Mouse (Mus musculus) forebrain, embryonic 12.5 days (tissue): ENCODE results near the gene Erc2. TPM values are rescaled to one million over a fixed set of nuclear protein-coding genes. Genes with fewer than 3 reads are reported as not detected.

Source experiments
- ATAC-seq: fragments of 200-750 bp; cut with Nextera tagmentation; 2 replicates; pipeline ENCODE4 v1.8.0; 2017; ENCODE audit warnings: moderate TSS enrichment; ENCODE audit not compliant: low FRiP score
- H3K27ac ChIP-seq: fragments of 300-500 bp; sonication (generic); 2 replicates; pipeline ENCODE4 v1.5.1; 2016; ENCODE audit warnings: mild to moderate bottlenecking
- H3K27me3 ChIP-seq: fragments of 300-500 bp; sonication (generic); 2 replicates; pipeline ENCODE4 v1.6.1; 2016; ENCODE audit warnings: mild to moderate bottlenecking
- H3K36me3 ChIP-seq: fragments of 300-500 bp; sonication (generic); replicated peaks from 2 replicates; pipeline ENCODE4 v1.6.1; 2016; ENCODE audit warnings: mild to moderate bottlenecking
- H3K4me1 ChIP-seq: fragments of 300-500 bp; sonication (generic); 2 replicates; pipeline ENCODE4 v1.6.1; 2016
- H3K4me2 ChIP-seq: fragments of 300-500 bp; sonication (generic); 2 replicates; pipeline ENCODE4 v1.6.1; 2016; ENCODE audit warnings: mild to moderate bottlenecking, moderate library complexity
- H3K4me3 ChIP-seq: fragments of 300-500 bp; sonication (generic); replicated peaks from 2 replicates; pipeline ENCODE4 v1.5.1; 2016; ENCODE audit warnings: mild to moderate bottlenecking
- H3K9ac ChIP-seq: fragments of 300-500 bp; sonication (generic); 2 replicates; pipeline ENCODE4 v1.6.1; 2016; ENCODE audit warnings: mild to moderate bottlenecking
- H3K9me3 ChIP-seq: fragments of 300-500 bp; sonication (generic); 2 replicates; pipeline ENCODE4 v1.6.1; 2016
- WGBS: fragments of 180-500 bp; shearing (Covaris S2); methylation state at CpG from one replicate; pipeline ENCODE4 v1.1.7; 2016; 5-methylcytosine and 5-hydroxymethylcytosine counted together
- polyA plus RNA-seq: library from polyadenylated mRNA; unstranded; fragments of >200 nt; fragmentation: Nextera tagmentation; extraction: Ambion mirVana; gene quantifications from 2 replicates; pipeline ENCODE4 v1.2.1, GENCODE M21; 2016

Gene Erc2
- polyA plus RNA-seq, 1 experiment from 2014 or later, result 31.7 TPM

GRCm38 (mm10) chr14:27927369-27927768, 305.1 kb downstream of the Erc2 start:
- no peak overlapping the region for H3K27ac ChIP-seq
- no peaks in the 10 kb centered on the region for H3K36me3 ChIP-seq
- ATAC-seq, result no peak
- H3K9ac ChIP-seq, result no peak overlapping the region
- 94% methylated on average over 3 of the region's 3 CpGs for WGBS
- no peaks in the 10 kb centered on the region for H3K27me3 ChIP-seq
- H3K4me1 ChIP-seq, result no peaks in the 10 kb centered on the region
- H3K9me3 ChIP-seq, result no peaks in the 10 kb centered on the region
- no peak overlapping the region for H3K4me3 ChIP-seq
- H3K4me2 ChIP-seq, result no peak overlapping the region

- 84% methylated on average over 1 of the region's 1 CpGs for WGBS
- Histone ChIP-seq H3K4me2 (no peak overlapping the region), H3K36me3 (no peaks in the 10 kb centered on the region), H3K4me3 (no peak overlapping the region), H3K9ac (no peak overlapping the region), H3K27ac (no peak overlapping the region), H3K9me3 (no peaks in the 10 kb centered on the region), H3K27me3 (no peaks in the 10 kb centered on the region), H3K4me1 (0 out of 2 replicates have a peak, but pooled peaks cover 5% of the 10 kb centered on the region)
- no peak for ATAC-seq
Observed at GRCm38 (mm10) chr14:27933533-27933932, 311.3 kb downstream of the Erc2 start.

GRCm38 (mm10) chr14:27935714-27936113, 313.5 kb downstream of the Erc2 start:
- no peaks in the 10 kb centered on the region for H3K9me3 ChIP-seq
- no peak overlapping the region for H3K4me2 ChIP-seq
- 92% methylated on average over 3 of the region's 3 CpGs for WGBS
- H3K4me3 ChIP-seq, result no peak overlapping the region
- no peak overlapping the region for H3K9ac ChIP-seq
- ATAC-seq, result no peak
- H3K27ac ChIP-seq, result no peak overlapping the region
- H3K36me3 ChIP-seq, result no peaks in the 10 kb centered on the region
- 0 out of 2 replicates have a peak, but pooled peaks cover 5% of the 10 kb centered on the region for H3K4me1 ChIP-seq
- H3K27me3 ChIP-seq, result no peaks in the 10 kb centered on the region

- Histone ChIP-seq H3K36me3 (no peaks in the 10 kb centered on the region), H3K9me3 (no peaks in the 10 kb centered on the region), H3K4me3 (no peak overlapping the region), H3K27ac (no peak overlapping the region), H3K27me3 (no peaks in the 10 kb centered on the region), H3K9ac (no peak overlapping the region), H3K4me1 (0 out of 2 replicates have a peak, but pooled peaks cover 5% of the 10 kb centered on the region), H3K4me2 (no peak overlapping the region)
- WGBS, result 44% methylated on average over 2 of the region's 2 CpGs
- ATAC-seq, result no peak
Observed at GRCm38 (mm10) chr14:27937922-27938321, 315.7 kb downstream of the Erc2 start.

- WGBS, result 18% methylated on average over 1 of the region's 1 CpGs
- H3K36me3 ChIP-seq, result no peaks in the 10 kb centered on the region
Observed at GRCm38 (mm10) chr14:27945276-27945675, 323.0 kb downstream of the Erc2 start.

GRCm38 (mm10) chr14:27946211-27946610, 324.0 kb downstream of the Erc2 start:
- Histone ChIP-seq H3K9me3 (no peaks in the 10 kb centered on the region), H3K27me3 (no peaks in the 10 kb centered on the region), H3K4me3 (no peak overlapping the region), H3K27ac (no peak overlapping the region), H3K36me3 (no peaks in the 10 kb centered on the region), H3K4me2 (no peak overlapping the region), H3K9ac (no peak overlapping the region), H3K4me1 (no peaks in the 10 kb centered on the region)
- ATAC-seq, result no peak
- 76% methylated on average over 5 of the region's 5 CpGs for WGBS

More at GRCm38 (mm10) chr14:27945276-27945675, 323.0 kb downstream of the Erc2 start:
- Histone ChIP-seq H3K4me2 (no peak overlapping the region), H3K9ac (no peak overlapping the region), H3K4me3 (no peak overlapping the region), H3K4me1 (no peaks in the 10 kb centered on the region), H3K27me3 (no peaks in the 10 kb centered on the region), H3K27ac (no peak overlapping the region), H3K9me3 (no peaks in the 10 kb centered on the region)
- no peak for ATAC-seq

- Histone ChIP-seq H3K36me3 (no peaks in the 10 kb centered on the region), H3K4me2 (no peak overlapping the region), H3K27me3 (no peaks in the 10 kb centered on the region), H3K4me1 (no peaks in the 10 kb centered on the region), H3K9me3 (no peaks in the 10 kb centered on the region), H3K9ac (no peak overlapping the region), H3K4me3 (no peak overlapping the region), H3K27ac (no peak overlapping the region)
- 67% methylated on average over 8 of the region's 8 CpGs for WGBS
- no peak for ATAC-seq
Observed at GRCm38 (mm10) chr14:27948391-27948790, 326.2 kb downstream of the Erc2 start.

- Histone ChIP-seq H3K27ac (no peak overlapping the region), H3K4me2 (no peak overlapping the region), H3K9ac (no peak overlapping the region), H3K4me1 (no peaks in the 10 kb centered on the region), H3K9me3 (no peaks in the 10 kb centered on the region), H3K27me3 (no peaks in the 10 kb centered on the region), H3K36me3 (no peaks in the 10 kb centered on the region), H3K4me3 (no peak overlapping the region)
- ATAC-seq, result no peak
Observed at GRCm38 (mm10) chr14:27953814-27954213, 331.6 kb downstream of the Erc2 start.

GRCm38 (mm10) chr14:27956801-27957200, 334.6 kb downstream of the Erc2 start:
- H3K36me3 ChIP-seq, result no peaks in the 10 kb centered on the region
- no peaks in the 10 kb centered on the region for H3K4me1 ChIP-seq
- H3K27ac ChIP-seq, result no peak overlapping the region
- H3K4me2 ChIP-seq, result no peak overlapping the region
- no peaks in the 10 kb centered on the region for H3K27me3 ChIP-seq
- no peak overlapping the region for H3K4me3 ChIP-seq
- 70% methylated on average over 2 of the region's 2 CpGs for WGBS
- no peaks in the 10 kb centered on the region for H3K9me3 ChIP-seq
- ATAC-seq, result no peak
- no peak overlapping the region for H3K9ac ChIP-seq

- Histone ChIP-seq H3K27ac (no peak overlapping the region), H3K4me3 (no peak overlapping the region), H3K9ac (no peak overlapping the region), H3K27me3 (no peaks in the 10 kb centered on the region), H3K9me3 (no peaks in the 10 kb centered on the region), H3K4me2 (no peak overlapping the region), H3K4me1 (no peaks in the 10 kb centered on the region), H3K36me3 (no peaks in the 10 kb centered on the region)
- no peak for ATAC-seq
- whole genome bisulfite sequencing, result 88% methylated on average over 6 of the region's 6 CpGs
Observed at GRCm38 (mm10) chr14:27973701-27974100, 351.5 kb downstream of the Erc2 start.

GRCm38 (mm10) chr14:27975661-27976060, 353.4 kb downstream of the Erc2 start:
- 81% methylated on average over 1 of the region's 1 CpGs for WGBS
- no peak for ATAC-seq
- Histone ChIP-seq H3K27ac (no peak overlapping the region), H3K27me3 (no peaks in the 10 kb centered on the region), H3K4me3 (no peak overlapping the region), H3K4me2 (no peak overlapping the region), H3K36me3 (no peaks in the 10 kb centered on the region), H3K9me3 (no peaks in the 10 kb centered on the region), H3K4me1 (no peaks in the 10 kb centered on the region), H3K9ac (no peak overlapping the region)

- H3K4me2 ChIP-seq, result no peak overlapping the region
- 89% methylated on average over 3 of the region's 3 CpGs for WGBS
- H3K36me3 ChIP-seq, result no peaks in the 10 kb centered on the region
- no peak overlapping the region for H3K27ac ChIP-seq
- no peak for ATAC-seq
- H3K4me1 ChIP-seq, result no peaks in the 10 kb centered on the region
- no peak overlapping the region for H3K9ac ChIP-seq
- no peak overlapping the region for H3K4me3 ChIP-seq
- H3K27me3 ChIP-seq, result no peaks in the 10 kb centered on the region
- H3K9me3 ChIP-seq, result no peaks in the 10 kb centered on the region
Observed at GRCm38 (mm10) chr14:27984758-27985157, 362.5 kb downstream of the Erc2 start.

GRCm38 (mm10) chr14:27985201-27985600, 363.0 kb downstream of the Erc2 start:
- Histone ChIP-seq H3K27me3 (no peaks in the 10 kb centered on the region), H3K9me3 (no peaks in the 10 kb centered on the region), H3K4me2 (no peak overlapping the region), H3K36me3 (no peaks in the 10 kb centered on the region), H3K9ac (no peak overlapping the region), H3K4me3 (no peak overlapping the region), H3K4me1 (no peaks in the 10 kb centered on the region), H3K27ac (no peak overlapping the region)
- WGBS, result 86% methylated on average over 5 of the region's 5 CpGs
- ATAC-seq, result no peak
